7 mouse cellular contexts compared by ENCODE assay signal in the genomic region with DNA sequence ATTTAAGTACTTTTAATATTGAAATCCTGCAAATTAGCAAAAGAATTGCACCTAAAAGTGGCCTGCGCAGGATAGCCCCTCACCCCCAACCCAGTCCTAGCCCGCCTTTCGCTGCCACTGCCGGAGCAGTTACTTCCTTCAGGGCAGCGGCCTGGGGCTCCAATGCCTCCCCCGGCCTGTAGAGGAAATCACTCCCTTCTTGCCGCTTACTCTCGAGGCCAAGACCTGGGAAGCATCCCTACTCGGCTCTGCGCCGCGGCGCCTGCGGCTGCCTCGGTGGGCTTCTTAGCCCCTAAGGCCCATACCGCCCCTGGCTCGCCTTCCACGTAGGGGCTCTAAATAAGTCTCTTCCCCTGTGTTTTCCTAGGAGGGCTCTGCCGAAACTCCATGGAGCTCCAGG. TPM values are rescaled to one million over a fixed set of nuclear protein-coding genes. Genes with fewer than 3 reads are reported as not detected.
DNase-seq lines count a peak whose midpoint lies in the region; ATAC-seq lines count a peak whose summit lies in the region.

No protein-coding gene starts in this region.

- peaks cover 36% of the 10 kb centered on the region for H3K27me3 ChIP-seq in embryonic facial prominence, embryonic 10.5 days (replicated peaks; ENCODE audit: low read depth, poor library complexity, severe bottlenecking)
- no peaks in the 10 kb centered on the region for H3K27me3 ChIP-seq in hindbrain, embryonic 16.5 days (replicated peaks; ENCODE audit: control insufficient read depth, insufficient read depth, low read length)

- peak overlapping the region; percentile 82 for H3K9ac ChIP-seq in hindbrain, embryonic 16.5 days (ENCODE audit: low read depth, low read length)

- under 1% methylated on average over 19 of the region's 19 CpGs for WGBS in embryonic facial prominence, embryonic 10.5 days
- WGBS in hindbrain, embryonic 16.5 days: 6% methylated on average over 19 of the region's 19 CpGs

- ATAC-seq in hindbrain, embryonic 16.5 days: no peak

- peak overlapping the region; percentile 64 for H3K4me2 ChIP-seq in hindbrain, embryonic 16.5 days (ENCODE audit: low read length)

- no peaks in the 10 kb centered on the region for H3K9me3 ChIP-seq in embryonic facial prominence, embryonic 10.5 days
- H3K9me3 ChIP-seq in hindbrain, embryonic 16.5 days (ENCODE audit: control insufficient read depth, low read length): no peaks in the 10 kb centered on the region

- peak; percentile 96 for DNase-seq in R1 (ENCODE audit: low read depth, low spot score)
- peak; percentile 70 for DNase-seq in embryonic facial prominence, embryonic 10.5 days (ENCODE audit: low spot score)
- peak; percentile 37 for DNase-seq in lung, postnatal 14 days
- no peak for DNase-seq in layer of hippocampus, adult 11-12 months (ENCODE audit: low spot score)
- DNase-seq in adrenal gland, adult 18-20 months (ENCODE audit: low spot score in 2 of 2): no peak
- no peak for DNase-seq in thymus, postnatal 4 days

- peaks cover 66% of the 10 kb centered on the region for H3K4me1 ChIP-seq in embryonic facial prominence, embryonic 10.5 days
- H3K4me1 ChIP-seq in hindbrain, embryonic 16.5 days (ENCODE audit: control insufficient read depth, insufficient read depth, low read depth, low read length): no peaks in the 10 kb centered on the region; the same call in none of the 2 replicates

- peak overlapping the region; percentile 89 for H3K4me3 ChIP-seq in embryonic facial prominence, embryonic 10.5 days
- peak overlapping the region; percentile 59 for H3K4me3 ChIP-seq in hindbrain, embryonic 16.5 days (ENCODE audit: low read length)

- H3K36me3 ChIP-seq in embryonic facial prominence, embryonic 10.5 days (replicated peaks): peaks cover 53% of the 10 kb centered on the region
- H3K36me3 ChIP-seq in hindbrain, embryonic 16.5 days (ENCODE audit: control insufficient read depth, insufficient read depth, low read length): no peaks in the 10 kb centered on the region

- H3K27ac ChIP-seq in embryonic facial prominence, embryonic 10.5 days (replicated peaks): peak overlapping the region; percentile 95
- H3K27ac ChIP-seq in hindbrain, embryonic 16.5 days (ENCODE audit: low read depth, low read length): peak overlapping the region; percentile 91

RNA-seq across cellular contexts. Expression of gene Meis2, which starts 5.4 kb away (rescaled TPM):
- 67.0 and 71.9 TPM in 2 replicates for polyA plus RNA-seq in embryonic facial prominence, embryonic 10.5 days (2016; fragmentation: Nextera tagmentation; extraction: Ambion mirVana)
- polyA plus RNA-seq in hindbrain, embryonic 16.5 days (2015; fragmentation: Nextera tagmentation; extraction: Ambion mirVana): 128 and 131 TPM in 2 replicates
- total RNA-seq in adrenal gland, adult 18-20 months (2021): 100 to 1,000 TPM; 216 to 279 TPM

Comparison
In these comparisons a context has a peak if more than half of its experiments do, and no peak if none do; other contexts are left out.
1. DNase-seq: peak in R1 (single experiment), embryonic facial prominence, embryonic 10.5 days (single experiment) and lung, postnatal 14 days (single experiment); none in layer of hippocampus, adult 11-12 months (single experiment), adrenal gland, adult 18-20 months (0 of 2) and thymus, postnatal 4 days (single experiment).